ENCODE assay signal across 4 mouse cellular contexts in genomic region chr5:17223542-17223941, GRCm38 (mm10).
DNase-seq lines count a peak whose midpoint lies in the region; ATAC-seq lines count a peak whose summit lies in the region.
"Not testable (repeated sequence)": the region's sequence is repeated elsewhere in the genome, so short reads cannot be mapped to it uniquely, and the experiment has no call there.

No protein-coding gene starts in this region.

- H3K4me1 ChIP-seq in forebrain, embryonic 11.5 days (replicated peaks; ENCODE audit: control insufficient read depth, insufficient read depth, low read length), result not testable (repeated sequence)

- H3K4me2 ChIP-seq in forebrain, embryonic 11.5 days (ENCODE audit: low read depth, low read length, severe bottlenecking), result not testable (repeated sequence)

- WGBS in forebrain, embryonic 11.5 days, result 90% methylated on average over 1 of the region's 1 CpGs

- not testable (repeated sequence) for ATAC-seq in forebrain, embryonic 11.5 days (replicated peaks; ENCODE audit: low FRiP score)

- not testable (repeated sequence) for H3K9ac ChIP-seq in forebrain, embryonic 11.5 days (ENCODE audit: low read length)

- H3K36me3 ChIP-seq in forebrain, embryonic 11.5 days (ENCODE audit: control insufficient read depth, insufficient read depth, low read length), result not testable (repeated sequence)

- H3K4me3 ChIP-seq in forebrain, embryonic 11.5 days (ENCODE audit: low read depth, low read length), result not testable (repeated sequence)

- H3K27me3 ChIP-seq in forebrain, embryonic 11.5 days (ENCODE audit: control insufficient read depth, insufficient read depth, low read length), result not testable (repeated sequence)

- not testable (repeated sequence) for H3K27ac ChIP-seq in forebrain, embryonic 11.5 days (ENCODE audit: low read depth, low read length)

- DNase-seq in R1 (ENCODE audit: low read depth, low spot score), result peak; percentile 14
- peak; percentile 38 for DNase-seq in forebrain, embryonic 11.5 days (ENCODE audit: low spot score)
- peak; percentile 29 for DNase-seq in lung, postnatal 10 days
- peak; percentile 2 for DNase-seq in lung, postnatal 36 days

- H3K9me3 ChIP-seq in forebrain, embryonic 11.5 days (ENCODE audit: control insufficient read depth, low read length), result not testable (repeated sequence)
